22 mouse cellular contexts compared by ENCODE assay signal in genomic region chr12:53983946-53984345, GRCm38 (mm10).
DNase-seq lines count a peak whose midpoint lies in the region; ATAC-seq and TF ChIP-seq lines count a peak whose summit lies in the region.
"Had no signal": no experiment of that assay in that cellular context is flagged by ENCODE, and none has a peak within 500 bp of the region (broad histone marks: within the 10 kb centered on the region; RNA-seq: fewer than 3 reads in every experiment).

No protein-coding gene starts in this region.

- no peaks in the 10 kb centered on the region for H3K4me1 ChIP-seq in kidney, adult 2 months (ENCODE audit: control insufficient read depth, insufficient read depth, low read length)
- H3K4me1 ChIP-seq in kidney, embryonic 15.5 days: 0 out of 2 replicates have a peak, but pooled peaks cover 2% of the 10 kb centered on the region
- H3K4me1 ChIP-seq in midbrain, embryonic 13.5 days (replicated peaks): peaks cover 23% of the 10 kb centered on the region
- H3K4me1 ChIP-seq: intestine, embryonic 15.5 days; midbrain, embryonic 15.5 days; stomach, embryonic 15.5 days had no signal

- no peaks in the 10 kb centered on the region for H3K79me3 ChIP-seq in C2C12 (ENCODE audit: low read depth)

- no peaks in the 10 kb centered on the region for H3K79me2 ChIP-seq in C2C12 (ENCODE audit: control insufficient read depth, insufficient read depth)

- 34% methylated on average over 7 of the region's 7 CpGs for WGBS in kidney, adult 2 months
- WGBS in kidney, embryonic 15.5 days: 32% methylated on average over 7 of the region's 7 CpGs
- 88% methylated on average over 7 of the region's 7 CpGs for whole genome bisulfite sequencing in midbrain, embryonic 13.5 days

- H3K36me3 ChIP-seq in kidney, adult 2 months (ENCODE audit: control insufficient read depth, insufficient read depth, low read length): no peaks in the 10 kb centered on the region
- no peaks in the 10 kb centered on the region for H3K36me3 ChIP-seq in kidney, embryonic 15.5 days
- no peaks in the 10 kb centered on the region for H3K36me3 ChIP-seq in C2C12 (ENCODE audit: control insufficient read depth, insufficient read depth)
- H3K36me3 ChIP-seq in midbrain, embryonic 13.5 days: no peaks in the 10 kb centered on the region
- H3K36me3 ChIP-seq: forebrain, embryonic 15.5 days; G1E; hindbrain, embryonic 13.5 days; intestine, embryonic 15.5 days; midbrain, embryonic 15.5 days; stomach, embryonic 15.5 days had no signal

- ATAC-seq in kidney, embryonic 15.5 days (replicated peaks; ENCODE audit: low FRiP score): no peak
- no peak for ATAC-seq in midbrain, embryonic 13.5 days
- ATAC-seq: activated CD4-positive, CD25-positive, alpha-beta regulatory T cell, adult 4 months; forebrain, embryonic 15.5 days; intestine, embryonic 15.5 days; midbrain, embryonic 15.5 days had no signal

- no peaks in the 10 kb centered on the region for H3K27me3 ChIP-seq in kidney, adult 2 months (replicated peaks; ENCODE audit: control insufficient read depth, insufficient read depth, low read length)
- no peaks in the 10 kb centered on the region for H3K27me3 ChIP-seq in kidney, embryonic 15.5 days
- no peaks in the 10 kb centered on the region for H3K27me3 ChIP-seq in C2C12 (ENCODE audit: control insufficient read depth, insufficient read depth, insufficient read length)
- no peaks in the 10 kb centered on the region for H3K27me3 ChIP-seq in midbrain, embryonic 13.5 days
- H3K27me3 ChIP-seq: CH12.LX; hindbrain, embryonic 13.5 days; intestine, embryonic 15.5 days; midbrain, embryonic 15.5 days; stomach, embryonic 15.5 days had no signal

- no peak for TF ChIP-seq POLR2A in kidney, adult 2 months (IDR thresholded peaks at IDR 0.05; ENCODE audit: low read depth, low read length)

- no peak overlapping the region for H3K4me2 ChIP-seq in kidney, embryonic 15.5 days
- no peak overlapping the region for H3K4me2 ChIP-seq in midbrain, embryonic 13.5 days (replicated peaks)
- H3K4me2 ChIP-seq: forebrain, embryonic 15.5 days; hindbrain, embryonic 13.5 days; intestine, embryonic 15.5 days; midbrain, embryonic 15.5 days; stomach, embryonic 15.5 days had no signal

- H3K27ac ChIP-seq in kidney, adult 2 months (ENCODE audit: insufficient read depth, low read depth, low read length): no peak overlapping the region
- H3K27ac ChIP-seq in kidney, embryonic 15.5 days: no peak overlapping the region
- H3K27ac ChIP-seq in midbrain, embryonic 13.5 days: no peak overlapping the region
- H3K27ac ChIP-seq: forebrain, embryonic 15.5 days; intestine, embryonic 15.5 days; midbrain, embryonic 15.5 days; stomach, embryonic 15.5 days had no signal

- no peak overlapping the region for H3ac ChIP-seq in C2C12 (ENCODE audit: control insufficient read depth, insufficient read length, low read depth)

- peak; percentile 33 for DNase-seq in kidney, adult 2 months
- peak; percentile 57 for DNase-seq in adrenal gland, adult 8-10 months
- peak; percentile 32 for DNase-seq in forelimb bud, embryonic 11.5 days (ENCODE audit: low read depth, low spot score)
- DNase-seq in urinary bladder, postnatal 14 days (ENCODE audit: low spot score): no peak
- DNase-seq in heart, postnatal 4 days: no peak
- DNase-seq: cerebellum, adult 18-20 months; cerebellum, postnatal 14 days; gastrocnemius, postnatal 10 days; lung, postnatal 4 days; thymus, postnatal 25 days had no signal

- no peak overlapping the region for H3K4me3 ChIP-seq in kidney, adult 2 months (ENCODE audit: insufficient read depth, low read depth, low read length)
- H3K4me3 ChIP-seq in kidney, embryonic 15.5 days (replicated peaks): no peak overlapping the region
- no peak overlapping the region for H3K4me3 ChIP-seq in C2C12 (ENCODE audit: insufficient read depth, poor library complexity, severe bottlenecking)
- no peak overlapping the region for H3K4me3 ChIP-seq in midbrain, embryonic 13.5 days (replicated peaks)
- H3K4me3 ChIP-seq: erythroblast, embryonic 14.5 days; forebrain, embryonic 15.5 days; hindbrain, embryonic 13.5 days; intestine, embryonic 15.5 days; midbrain, embryonic 15.5 days; stomach, embryonic 15.5 days had no signal

- TF ChIP-seq CTCF in kidney, adult 2 months (conservative IDR thresholded peaks at IDR 0.05; ENCODE audit: insufficient read depth, insufficient read length, low read depth, low read length): no peak
- no peak for TF ChIP-seq CTCF in C2C12 (IDR thresholded peaks at IDR 0.05; ENCODE audit: control insufficient read depth, insufficient read depth, insufficient read length)

- H3K9ac ChIP-seq in kidney, embryonic 15.5 days: no peak overlapping the region
- no peak overlapping the region for H3K9ac ChIP-seq in midbrain, embryonic 13.5 days (replicated peaks)
- H3K9ac ChIP-seq: forebrain, embryonic 15.5 days; hindbrain, embryonic 13.5 days; intestine, embryonic 15.5 days; midbrain, embryonic 15.5 days; stomach, embryonic 15.5 days had no signal

- H3K9me3 ChIP-seq in kidney, embryonic 15.5 days (replicated peaks): no peaks in the 10 kb centered on the region
- no peaks in the 10 kb centered on the region for H3K9me3 ChIP-seq in midbrain, embryonic 13.5 days
- H3K9me3 ChIP-seq: forebrain, embryonic 15.5 days; hindbrain, embryonic 13.5 days; intestine, embryonic 15.5 days; midbrain, embryonic 15.5 days; stomach, embryonic 15.5 days had no signal

TF ChIP-seq in C2C12, 6 proteins besides CTCF, POLR2A, EP300 and RAD21:
- peak; percentile 2 for TF ChIP-seq CEBPB (IDR thresholded peaks at IDR 0.05; ENCODE audit: low read depth)
- TF ChIP-seq MYOG (IDR thresholded peaks at IDR 0.05; ENCODE audit: control insufficient read depth, extremely low read depth, insufficient read length): no peak
- no peak for TF ChIP-seq USF1 (IDR thresholded peaks at IDR 0.05; ENCODE audit: low read depth)
- no peak for TF ChIP-seq FOSL1 (IDR thresholded peaks at IDR 0.05; ENCODE audit: insufficient read depth, low read length, poor library complexity, severe bottlenecking)
- TF ChIP-seq MAX (IDR thresholded peaks at IDR 0.05): no peak
- peak; percentile 36 for TF ChIP-seq MYOD1 (IDR thresholded peaks at IDR 0.05; ENCODE audit: control insufficient read depth, insufficient read length, low read depth)
TF ChIP-seq in C2C12: peak in this region for 2.

Comparison
In these comparisons a context has a peak if more than half of its experiments do, and no peak if none do; other contexts are left out.
1. DNase-seq: peak in kidney, adult 2 months (single experiment), adrenal gland, adult 8-10 months (single experiment) and forelimb bud, embryonic 11.5 days (single experiment); none in urinary bladder, postnatal 14 days (single experiment) and heart, postnatal 4 days (single experiment).